Mouse (Mus musculus) intestine, embryonic 14.5 days (tissue): ENCODE measurements around the gene Fam98c. TPM values are rescaled to one million over a fixed set of nuclear protein-coding genes. Genes with fewer than 3 reads are reported as not detected.
A peak's percentile ranks its signal among the peaks of the same experiment; 100 is the strongest.

Source experiments
- ATAC-seq: fragments of 200-750 bp; cut with Nextera tagmentation; replicated peaks from 2 replicates; pipeline ENCODE4 v1.8.0; 2017; ENCODE audit warnings: low read depth, moderate number of reproducible peaks, moderate TSS enrichment, moderate library complexity; ENCODE audit not compliant: low FRiP score, low TSS enrichment
- DNase-seq: peaks from one replicate; pipeline ENCODE4 v3.0.0-alpha.2; 2018; ENCODE audit warnings: low spot score
- H3K27ac ChIP-seq: fragments of 300-500 bp; sonication (generic); 2 replicates; pipeline ENCODE4 v1.5.1; 2014; ENCODE audit warnings: low read depth, mild to moderate bottlenecking, control low read depth
- H3K27me3 ChIP-seq: fragments of 300-500 bp; sonication (generic); replicated peaks from 2 replicates; pipeline ENCODE4 v1.6.1; 2014; ENCODE audit warnings: low read length, control low read depth; ENCODE audit not compliant: control insufficient read depth, insufficient read depth
- H3K36me3 ChIP-seq: fragments of 300-500 bp; sonication (generic); 2 replicates; pipeline ENCODE4 v1.6.1; 2014; ENCODE audit warnings: low read length, control low read depth; ENCODE audit not compliant: control insufficient read depth, insufficient read depth
- H3K4me1 ChIP-seq: fragments of 300-500 bp; sonication (generic); replicated peaks from 2 replicates; pipeline ENCODE4 v1.6.1; 2014; ENCODE audit warnings: low read length, control low read depth, mixed read lengths; ENCODE audit not compliant: control insufficient read depth, insufficient read depth
- H3K4me2 ChIP-seq: fragments of 300-500 bp; sonication (generic); 2 replicates; pipeline ENCODE4 v1.6.1; 2014; ENCODE audit warnings: low read length
- H3K4me3 ChIP-seq: fragments of 300-500 bp; sonication (generic); 2 replicates; pipeline ENCODE4 v1.5.1; 2014; ENCODE audit warnings: low read depth, low read length, control low read depth, mixed read lengths
- H3K9ac ChIP-seq: fragments of 300-500 bp; sonication (generic); 2 replicates; pipeline ENCODE4 v1.6.1; 2014; ENCODE audit warnings: mild to moderate bottlenecking, low read length
- H3K9me3 ChIP-seq: fragments of 300-500 bp; sonication (generic); 2 replicates; pipeline ENCODE4 v1.6.1; 2016; ENCODE audit warnings: low read length, control low read depth; ENCODE audit not compliant: control insufficient read depth
- WGBS: fragments of 180-500 bp; shearing (Covaris S2); extraction: QIAGEN DNeasy Blood & Tissue Kit; methylation state at CpG from one replicate; pipeline ENCODE4 v1.1.7; 2014; 5-methylcytosine and 5-hydroxymethylcytosine counted together
- polyA plus RNA-seq: library from polyadenylated mRNA; unstranded; fragments of >200 nt; fragmentation: Nextera tagmentation; extraction: Ambion mirVana; gene quantifications from 2 replicates; pipeline ENCODE4 v1.2.1, GENCODE M21; 2014

Fam98c gene
- polyA plus RNA-seq, 1 experiment from 2014 or later = 25.9 TPM

GRCm38 (mm10) chr7:29126173-29126915 is 29.7 kb downstream of the Fam98c start:
- 0 out of 2 replicates have a peak, but pooled peaks have one; percentile 9 for ATAC-seq
- no peaks in the 10 kb centered on the region for H3K9me3 ChIP-seq
- H3K36me3 ChIP-seq = no peaks in the 10 kb centered on the region
- H3K27me3 ChIP-seq = no peaks in the 10 kb centered on the region
- 15% methylated on average over 7 of the region's 7 CpGs for WGBS
- DNase-seq = peak; percentile 77
- no peak overlapping the region for H3K27ac ChIP-seq
- no peak overlapping the region for H3K4me3 ChIP-seq
- H3K9ac ChIP-seq = no peak overlapping the region
- no peak overlapping the region for H3K4me2 ChIP-seq
- H3K4me1 ChIP-seq = peaks cover 11% of the 10 kb centered on the region; the same call in 1 of the 2 replicates

GRCm38 (mm10) chr7:29124970-29125369 is 31.1 kb downstream of the Fam98c start, which contains the start of gene Ryr1:
Ryr1 (minus strand) TSS chr7:29125179.
- H3K9ac ChIP-seq = peak within 1 kb of the TSS; percentile 31

GRCm38 (mm10) chr7:29123531-29124358 is 32.3 kb downstream of the Fam98c start:
- no peak overlapping the region for H3K27ac ChIP-seq
- H3K4me3 ChIP-seq = no peak overlapping the region
- ATAC-seq (0 out of 2 replicates have a peak, but pooled peaks have one; percentile 29), DNase-seq (no peak)
- no peak overlapping the region for H3K9ac ChIP-seq
- no peaks in the 10 kb centered on the region for H3K36me3 ChIP-seq
- H3K9me3 ChIP-seq = no peaks in the 10 kb centered on the region
- no peaks in the 10 kb centered on the region for H3K27me3 ChIP-seq
- H3K4me1 ChIP-seq = peaks cover 11% of the 10 kb centered on the region; the same call in 1 of the 2 replicates
- no peak overlapping the region for H3K4me2 ChIP-seq
- 46% methylated on average over 5 of the region's 5 CpGs for WGBS

More at GRCm38 (mm10) chr7:29124970-29125369, 31.1 kb downstream of the Fam98c start, which contains the start of gene Ryr1:
- Histone ChIP-seq H3K36me3 (no peaks in the 10 kb centered on the region), H3K27ac (no peak within 1 kb of the TSS), H3K9me3 (no peaks in the 10 kb centered on the region), H3K4me2 (peak within 1 kb of the TSS; percentile 85), H3K4me1 (peaks cover 11% of the 10 kb centered on the region; the same call in 1 of the 2 replicates), H3K27me3 (no peaks in the 10 kb centered on the region), H3K4me3 (peak within 1 kb of the TSS; percentile 43)
- DNase-seq (peak; percentile 77), ATAC-seq (peak; percentile 76)
- WGBS = under 1% methylated on average over 16 of the region's 16 CpGs

- Histone ChIP-seq H3K4me2 (no peak overlapping the region), H3K4me3 (no peak overlapping the region), H3K9me3 (no peaks in the 10 kb centered on the region), H3K4me1 (peaks cover 11% of the 10 kb centered on the region; the same call in 1 of the 2 replicates), H3K27me3 (no peaks in the 10 kb centered on the region), H3K9ac (no peak overlapping the region), H3K36me3 (no peaks in the 10 kb centered on the region), H3K27ac (no peak overlapping the region)
- DNase-seq (no peak), ATAC-seq (no peak)
- WGBS = 92% methylated on average over 9 of the region's 9 CpGs
Measured at GRCm38 (mm10) chr7:29122821-29123220, 33.2 kb downstream of the Fam98c start.

DNA sequence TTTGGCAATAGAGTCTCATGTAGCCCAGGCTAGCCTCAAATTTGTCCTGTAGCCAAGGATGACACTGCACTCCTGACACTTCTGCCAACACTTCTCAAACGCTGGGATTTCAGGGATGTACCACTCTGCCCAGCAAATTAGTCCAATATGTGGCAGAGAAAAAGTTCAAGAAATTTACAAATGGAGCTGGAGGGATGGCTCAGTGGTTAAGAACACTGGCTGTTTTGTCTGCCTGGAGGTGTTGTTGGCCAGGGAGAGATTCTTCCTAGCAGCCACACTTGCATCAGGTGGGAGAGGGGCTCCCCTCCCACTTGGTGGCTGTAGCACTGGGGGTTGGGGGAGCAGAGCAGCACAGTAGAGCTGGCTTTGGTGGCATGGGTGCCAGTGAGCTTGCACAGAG is 36.5 kb downstream of the Fam98c start:
- ATAC-seq (no peak), DNase-seq (no peak)
- Histone ChIP-seq H3K9ac (no peak overlapping the region), H3K9me3 (no peaks in the 10 kb centered on the region), H3K4me3 (no peak overlapping the region), H3K27ac (no peak overlapping the region), H3K36me3 (no peaks in the 10 kb centered on the region), H3K27me3 (no peaks in the 10 kb centered on the region), H3K4me1 (peaks cover 3% of the 10 kb centered on the region; the same call in 1 of the 2 replicates), H3K4me2 (no peak overlapping the region)
- WGBS = 86% methylated on average over 1 of the region's 1 CpGs

GRCm38 (mm10) chr7:29118142-29118851 is 37.7 kb downstream of the Fam98c start:
- Histone ChIP-seq H3K4me2 (no peak overlapping the region), H3K4me3 (no peak overlapping the region), H3K4me1 (no peaks in the 10 kb centered on the region), H3K27ac (no peak overlapping the region), H3K9ac (no peak overlapping the region), H3K27me3 (no peaks in the 10 kb centered on the region), H3K9me3 (no peaks in the 10 kb centered on the region), H3K36me3 (no peaks in the 10 kb centered on the region)
- DNase-seq = no peak
- WGBS = 15% methylated on average over 18 of the region's 18 CpGs
- ATAC-seq = no peak

DNA sequence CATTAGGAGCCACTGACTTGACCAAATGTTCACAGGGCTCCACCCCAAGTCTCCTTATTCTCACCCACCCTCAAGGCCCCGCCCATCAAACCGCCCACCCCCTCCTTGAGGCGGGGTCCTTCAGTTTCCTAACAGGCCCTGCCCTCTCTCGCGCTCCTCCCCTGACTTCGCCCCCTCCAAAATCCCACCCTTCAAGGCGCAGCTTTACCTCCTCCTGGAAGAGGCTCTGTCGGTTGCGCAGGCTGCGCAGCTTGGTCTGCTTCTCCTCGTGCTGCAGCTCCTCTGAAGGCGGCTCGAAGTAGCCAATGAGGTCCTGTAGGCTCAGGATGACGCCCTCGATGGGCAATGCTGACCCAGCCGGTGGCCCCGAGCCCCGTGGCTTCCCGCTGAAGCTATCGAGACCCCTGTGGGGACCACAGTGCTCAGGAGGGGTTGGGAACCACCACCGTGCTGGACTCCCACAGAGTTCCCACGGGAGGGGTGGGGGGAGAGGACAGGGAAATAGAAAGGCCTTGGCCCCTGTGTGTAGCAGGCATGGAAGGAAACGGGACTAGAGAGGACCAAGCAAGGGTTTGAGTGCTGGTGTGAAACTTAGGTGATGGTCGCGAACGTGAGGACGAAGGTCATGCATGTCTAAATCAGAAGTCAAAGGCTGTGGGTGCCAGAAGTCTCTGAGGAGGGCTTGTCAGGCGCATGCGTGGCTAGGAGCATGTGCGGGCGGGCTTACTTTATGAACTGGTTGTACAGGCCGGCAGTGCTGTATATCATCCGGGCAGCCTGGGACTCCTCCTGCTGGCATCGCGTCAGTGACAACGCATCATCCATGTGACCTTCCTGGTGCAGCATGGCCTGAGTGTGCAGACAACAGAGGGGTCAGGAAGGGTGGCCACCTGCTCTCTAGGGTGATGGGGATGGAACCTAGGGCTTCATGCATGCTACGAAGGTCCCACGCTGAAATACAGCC is 46.8 kb downstream of the Fam98c start:
- Histone ChIP-seq H3K4me3 (peak overlapping the region; percentile 13; the same call in 1 of the 2 replicates), H3K27me3 (no peaks in the 10 kb centered on the region), H3K4me2 (peak overlapping the region; percentile 50), H3K27ac (no peak overlapping the region), H3K9me3 (no peaks in the 10 kb centered on the region), H3K4me1 (peaks cover 9% of the 10 kb centered on the region; the same call in 1 of the 2 replicates), H3K9ac (peak overlapping the region; percentile 35; the same call in 1 of the 2 replicates), H3K36me3 (no peaks in the 10 kb centered on the region)
- 26% methylated on average over 38 of the region's 38 CpGs for WGBS
- DNase-seq (peak; percentile 66), ATAC-seq (peak; percentile 75; the same call in 1 of the 2 replicates)
